Mouse (Mus musculus) liver, postnatal 0 days (tissue): Measurements from ENCODE around the gene Enox2.
A peak's percentile ranks its signal among the peaks of the same experiment; 100 is the strongest.

Experiments
- CTCF ChIP-seq: sonication (generic); IDR thresholded peaks from 2 replicates; pipeline ENCODE4 v1.5.1; 2016; ENCODE audit warnings: antibody characterized with exemption, low read depth
- EP300 ChIP-seq: IDR thresholded peaks from 2 replicates; pipeline ENCODE4 v1.6.1; 2016; ENCODE audit warnings: antibody characterized with exemption, low read depth, mild to moderate bottlenecking

DNA sequence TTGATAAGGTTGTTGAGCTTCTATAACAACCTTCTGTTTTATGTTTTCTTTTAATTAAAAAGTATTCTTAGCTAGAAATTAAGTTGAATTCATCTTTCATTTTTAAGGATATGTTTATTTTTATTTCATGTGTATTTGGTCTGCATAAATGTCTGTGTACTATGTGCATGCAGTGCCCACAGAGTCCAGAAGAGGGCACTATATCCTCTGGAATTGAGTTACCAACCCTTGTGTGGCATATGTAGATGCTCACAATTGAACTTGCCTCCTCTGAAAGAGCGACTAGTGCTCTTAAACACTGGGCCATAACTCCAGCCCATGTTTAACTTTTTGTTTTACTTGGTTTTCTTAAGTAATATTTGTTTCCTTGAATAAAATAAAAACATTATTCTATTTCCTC lies 21.4 kb upstream of the Enox2 start:
- TF ChIP-seq CTCF (peak; percentile 57), EP300 (no peak)
